Mouse (Mus musculus) intestine, postnatal 0 days (tissue): ENCODE results near the gene Usp12. TPM values are rescaled to one million over a fixed set of nuclear protein-coding genes. Genes with fewer than 3 reads are reported as not detected.

ENCODE experiments used
- ATAC-seq: fragments of 200-750 bp; cut with Nextera tagmentation; 2 replicates; pipeline ENCODE4 v1.8.0; 2017; ENCODE audit warnings: mild to moderate bottlenecking, moderate TSS enrichment, moderate library complexity
- H3K27ac ChIP-seq: fragments of 300-500 bp; sonication (generic); 2 replicates; pipeline ENCODE4 v1.5.1; 2014; ENCODE audit warnings: mild to moderate bottlenecking, low read depth, low read length, moderate library complexity
- H3K27me3 ChIP-seq: fragments of 300-500 bp; sonication (generic); replicated peaks from 2 replicates; pipeline ENCODE4 v1.6.1; 2014; ENCODE audit warnings: low read length, mixed read lengths; ENCODE audit not compliant: control insufficient read depth, insufficient read depth
- H3K36me3 ChIP-seq: fragments of 300-500 bp; sonication (generic); 2 replicates; pipeline ENCODE4 v1.6.1; 2014; ENCODE audit warnings: mild to moderate bottlenecking, moderate library complexity; ENCODE audit not compliant: control insufficient read depth, insufficient read depth
- H3K4me1 ChIP-seq: fragments of 300-500 bp; sonication (generic); replicated peaks from 2 replicates; pipeline ENCODE4 v1.6.1; 2014; ENCODE audit warnings: antibody characterized with exemption, low read length, mixed read lengths; ENCODE audit not compliant: control insufficient read depth, insufficient read depth
- H3K4me2 ChIP-seq: fragments of 300-500 bp; sonication (generic); replicated peaks from 2 replicates; pipeline ENCODE4 v1.6.1; 2014; ENCODE audit warnings: low read depth, mild to moderate bottlenecking, moderate library complexity
- H3K4me3 ChIP-seq: fragments of 300-500 bp; sonication (generic); 2 replicates; pipeline ENCODE4 v1.5.1; 2014; ENCODE audit warnings: low read depth, low read length
- H3K9ac ChIP-seq: fragments of 300-500 bp; sonication (generic); 2 replicates; pipeline ENCODE4 v1.6.1; 2014; ENCODE audit warnings: mild to moderate bottlenecking, low read depth, low read length
- H3K9me3 ChIP-seq: fragments of 300-500 bp; sonication (generic); 2 replicates; pipeline ENCODE4 v1.6.1; 2016; ENCODE audit warnings: mixed run types; ENCODE audit not compliant: control insufficient read depth
- CTCF ChIP-seq: sonication (generic); IDR thresholded peaks from 2 replicates; pipeline ENCODE4 v1.5.1; 2016; ENCODE audit warnings: low read depth, mild to moderate bottlenecking, control low read depth, antibody characterized with exemption, moderate library complexity
- WGBS: fragments of 180-500 bp; shearing (Covaris S2); extraction: QIAGEN DNeasy Blood & Tissue Kit; methylation state at CpG from one replicate; pipeline ENCODE4 v1.1.7; 2014; 5-methylcytosine and 5-hydroxymethylcytosine counted together
- polyA plus RNA-seq: library from polyadenylated mRNA; unstranded; fragments of >200 nt; fragmentation: Nextera tagmentation; extraction: Ambion mirVana; gene quantifications from 2 replicates; pipeline ENCODE4 v1.2.1, GENCODE M21; 2015

Gene Usp12
- polyA plus RNA-seq, 1 experiment from 2014 or later, result 21.7 TPM

GRCm38 (mm10) chr5:146713836-146714235, 81.0 kb downstream of the Usp12 start:
- Histone ChIP-seq H3K27ac (no peak overlapping the region), H3K4me3 (no peak overlapping the region), H3K9ac (no peak overlapping the region), H3K4me1 (no peaks in the 10 kb centered on the region), H3K36me3 (no peaks in the 10 kb centered on the region), H3K9me3 (no peaks in the 10 kb centered on the region), H3K4me2 (no peak overlapping the region), H3K27me3 (no peaks in the 10 kb centered on the region)
- ATAC-seq, result no peak
- 94% methylated on average over 12 of the region's 12 CpGs for WGBS
- no peak for TF ChIP-seq CTCF

- H3K4me3 ChIP-seq, result no peak overlapping the region
- H3K9ac ChIP-seq, result no peak overlapping the region
- no peak for TF ChIP-seq CTCF
- H3K4me1 ChIP-seq, result no peaks in the 10 kb centered on the region
- WGBS, result 69% methylated on average over 10 of the region's 10 CpGs
- H3K27me3 ChIP-seq, result no peaks in the 10 kb centered on the region
- H3K27ac ChIP-seq, result no peak overlapping the region
- ATAC-seq, result no peak
- no peaks in the 10 kb centered on the region for H3K9me3 ChIP-seq
- no peaks in the 10 kb centered on the region for H3K36me3 ChIP-seq
- no peak overlapping the region for H3K4me2 ChIP-seq
Measured at GRCm38 (mm10) chr5:146713088-146713487, 81.7 kb downstream of the Usp12 start.

GRCm38 (mm10) chr5:146712282-146712918, 82.4 kb downstream of the Usp12 start:
- no peak for ATAC-seq
- H3K4me2 ChIP-seq, result no peak overlapping the region
- no peak overlapping the region for H3K27ac ChIP-seq

GRCm38 (mm10) chr5:146709361-146709760, 85.4 kb downstream of the Usp12 start:
- Histone ChIP-seq H3K4me2 (no peak overlapping the region), H3K4me1 (no peaks in the 10 kb centered on the region), H3K27ac (no peak overlapping the region), H3K36me3 (no peaks in the 10 kb centered on the region), H3K4me3 (no peak overlapping the region), H3K9ac (no peak overlapping the region), H3K27me3 (no peaks in the 10 kb centered on the region), H3K9me3 (no peaks in the 10 kb centered on the region)
- no peak for ATAC-seq
- 65% methylated on average over 3 of the region's 3 CpGs for WGBS
- TF ChIP-seq CTCF, result no peak

More at GRCm38 (mm10) chr5:146712282-146712918, 82.4 kb downstream of the Usp12 start:
- Histone ChIP-seq H3K4me1 (no peaks in the 10 kb centered on the region), H3K36me3 (no peaks in the 10 kb centered on the region), H3K4me3 (no peak overlapping the region), H3K27me3 (no peaks in the 10 kb centered on the region), H3K9ac (no peak overlapping the region), H3K9me3 (no peaks in the 10 kb centered on the region)
- no peak for TF ChIP-seq CTCF
- 81% methylated on average over 18 of the region's 18 CpGs for WGBS

GRCm38 (mm10) chr5:146705815-146706408, 88.9 kb downstream of the Usp12 start:
- H3K4me3 ChIP-seq, result no peak overlapping the region
- H3K9me3 ChIP-seq, result no peaks in the 10 kb centered on the region
- no peaks in the 10 kb centered on the region for H3K36me3 ChIP-seq
- no peak for ATAC-seq
- no peak overlapping the region for H3K27ac ChIP-seq
- peak; percentile 88 for TF ChIP-seq CTCF
- H3K4me1 ChIP-seq, result peaks cover 4% of the 10 kb centered on the region; the same call in 1 of the 2 replicates
- WGBS, result 12% methylated on average over 12 of the region's 12 CpGs
- H3K4me2 ChIP-seq, result 0 out of 2 replicates have a peak overlapping the region, but pooled peaks have one; percentile 21
- no peaks in the 10 kb centered on the region for H3K27me3 ChIP-seq
- H3K9ac ChIP-seq, result no peak overlapping the region

GRCm38 (mm10) chr5:146705411-146705810, 89.4 kb downstream of the Usp12 start:
- Histone ChIP-seq H3K4me1 (peaks cover 4% of the 10 kb centered on the region; the same call in 1 of the 2 replicates), H3K9ac (no peak overlapping the region), H3K4me3 (no peak overlapping the region), H3K9me3 (no peaks in the 10 kb centered on the region), H3K27me3 (no peaks in the 10 kb centered on the region), H3K27ac (no peak overlapping the region), H3K36me3 (no peaks in the 10 kb centered on the region), H3K4me2 (no peak overlapping the region)
- WGBS, result 63% methylated on average over 6 of the region's 6 CpGs
- ATAC-seq, result no peak
- no peak for TF ChIP-seq CTCF
